Mouse (Mus musculus): ENCODE results near the gene Ada.

Ada gene

GRCm38 (mm10) chr2:163749647-163750611 lies at the start of gene Ada:
Gene Ada (minus strand): TSS chr2:163750239.
- in situ Hi-C loops (cut with MboI, MseI): no loop called here

GRCm38 (mm10) chr2:163798411-163798810 lies 48.4 kb upstream of the Ada start:
- in situ Hi-C loops (cut with MboI, MseI): no loop called here

- in situ Hi-C loops (cut with MboI, MseI): no loop called here
Measured at GRCm38 (mm10) chr2:163788484-163788883, 38.4 kb upstream of the Ada start.

- in situ Hi-C loops (cut with MboI, MseI): no loop called here
Measured at GRCm38 (mm10) chr2:163787709-163788108, 37.7 kb upstream of the Ada start.

- in situ Hi-C loops (cut with MboI, MseI): no loop called here
Measured at GRCm38 (mm10) chr2:163787086-163787485, 37.0 kb upstream of the Ada start.

- in situ Hi-C loops (cut with MboI, MseI): no loop called here
Measured at GRCm38 (mm10) chr2:163783901-163784300, 33.9 kb upstream of the Ada start.

GRCm38 (mm10) chr2:163783368-163783767 lies 33.3 kb upstream of the Ada start:
- in situ Hi-C loops (cut with MboI, MseI): no loop called here

GRCm38 (mm10) chr2:163778896-163779295 lies 28.9 kb upstream of the Ada start:
- in situ Hi-C loops (cut with MboI, MseI): no loop called here

GRCm38 (mm10) chr2:163777061-163777460 lies 27.0 kb upstream of the Ada start:
- in situ Hi-C loops (cut with MboI, MseI): no loop called here

- in situ Hi-C loops (cut with MboI, MseI): no loop called here
Measured at GRCm38 (mm10) chr2:163776661-163777060, 26.6 kb upstream of the Ada start.

- in situ Hi-C loops (cut with MboI, MseI): no loop called here
Measured at GRCm38 (mm10) chr2:163770731-163771130, 20.7 kb upstream of the Ada start.

GRCm38 (mm10) chr2:163766890-163767289 lies 16.9 kb upstream of the Ada start:
- in situ Hi-C loops (cut with MboI, MseI): no loop called here

GRCm38 (mm10) chr2:163766261-163766660 lies 16.2 kb upstream of the Ada start:
- in situ Hi-C loops (cut with MboI, MseI): no loop called here

GRCm38 (mm10) chr2:163761402-163761801 lies 11.4 kb upstream of the Ada start:
- in situ Hi-C loops (cut with MboI, MseI): no loop called here

- in situ Hi-C loops (cut with MboI, MseI): no loop called here
Measured at GRCm38 (mm10) chr2:163760589-163760988, 10.6 kb upstream of the Ada start.

GRCm38 (mm10) chr2:163758146-163758545 lies 8.1 kb upstream of the Ada start:
- in situ Hi-C loops (cut with MboI, MseI): no loop called here

- in situ Hi-C loops (cut with MboI, MseI): no loop called here
Measured at GRCm38 (mm10) chr2:163756723-163757122, 6.7 kb upstream of the Ada start.

GRCm38 (mm10) chr2:163754228-163754627 lies 4.2 kb upstream of the Ada start:
- in situ Hi-C loops (cut with MboI, MseI): no loop called here

GRCm38 (mm10) chr2:163744801-163745570 lies 5.1 kb downstream of the Ada start:
- in situ Hi-C loops (cut with MboI, MseI): no loop called here

- in situ Hi-C loops (cut with MboI, MseI): no loop called here
Measured at GRCm38 (mm10) chr2:163743357-163743756, 6.7 kb downstream of the Ada start.

- in situ Hi-C loops (cut with MboI, MseI): no loop called here
Measured at GRCm38 (mm10) chr2:163742656-163743055, 7.4 kb downstream of the Ada start.

- in situ Hi-C loops (cut with MboI, MseI): no loop called here
Measured at GRCm38 (mm10) chr2:163735980-163736379, 14.1 kb downstream of the Ada start.

- in situ Hi-C loops (cut with MboI, MseI): no loop called here
Measured at GRCm38 (mm10) chr2:163735163-163735562, 14.9 kb downstream of the Ada start.
